Mouse (Mus musculus) thymus, adult 2 months (tissue): ENCODE data around the gene Tmem238l. TPM values are rescaled to one million over a fixed set of nuclear protein-coding genes. Genes with fewer than 3 reads are reported as not detected.

Source experiments
- DNase-seq: peaks from one replicate; pipeline ENCODE4 v3.0.0; 2021
- H3K27ac ChIP-seq: fragments of 200-500 bp; 2 replicates; pipeline ENCODE4 v1.5.1; 2012; ENCODE audit warnings: low read length, control low read depth; ENCODE audit not compliant: control insufficient read depth, insufficient read depth
- H3K27me3 ChIP-seq: fragments of 200-500 bp; 2 replicates; pipeline ENCODE4 v1.6.1; 2012; ENCODE audit warnings: mild to moderate bottlenecking, low read length, moderate library complexity, mixed read lengths; ENCODE audit not compliant: control insufficient read depth, insufficient read depth
- H3K36me3 ChIP-seq: fragments of 200-500 bp; 2 replicates; pipeline ENCODE4 v1.6.1; 2012; ENCODE audit warnings: mild to moderate bottlenecking, low read length, moderate library complexity; ENCODE audit not compliant: control insufficient read depth, insufficient read depth
- H3K4me1 ChIP-seq: fragments of 200-500 bp; replicated peaks from 2 replicates; pipeline ENCODE4 v1.6.1; 2012; ENCODE audit warnings: low read length; ENCODE audit not compliant: control insufficient read depth, insufficient read depth
- H3K4me3 ChIP-seq: fragments of 200-500 bp; 2 replicates; pipeline ENCODE4 v1.5.1; 2012; ENCODE audit warnings: mild to moderate bottlenecking, low read length, control low read depth, moderate library complexity; ENCODE audit not compliant: control insufficient read depth, insufficient read depth
- CTCF ChIP-seq: fragments of 200-500 bp; IDR thresholded peaks from 2 replicates; pipeline ENCODE4 v1.5.1; 2012; ENCODE audit warnings: mild to moderate bottlenecking, control low read depth, low read length, moderate library complexity, borderline replicate concordance; ENCODE audit not compliant: control insufficient read depth, poor library complexity, insufficient read depth; ENCODE audit errors: extremely low read depth
- POLR2A ChIP-seq: fragments of 200-500 bp; IDR thresholded peaks from 2 replicates; pipeline ENCODE4 v1.6.1; 2012; ENCODE audit warnings: mild to moderate bottlenecking, low read length, control low read depth, moderate library complexity; ENCODE audit not compliant: control insufficient read depth, poor library complexity, insufficient read depth; ENCODE audit errors: extremely low read depth
- WGBS: fragments of 180-500 bp; shearing (Covaris S2); methylation state at CpG from one replicate; pipeline ENCODE4 v1.1.7; 2018; 5-methylcytosine and 5-hydroxymethylcytosine counted together
- polyA plus RNA-seq: library from polyadenylated mRNA; depleted of rRNA; stranded (reverse); fragments of >200 nt; gene quantifications from 2 replicates; pipeline ENCODE4 v1.2.3, GENCODE M21; 2012; rRNA removed

Gene Tmem238l
- polyA plus RNA-seq, 1 experiment: 0.63 TPM

GRCm38 (mm10) chr11:67007961-67008360 is 51.5 kb downstream of the Tmem238l start:
- 92% methylated on average over 8 of the region's 8 CpGs for WGBS
- DNase-seq: no peak
- no peak overlapping the region for H3K4me3 ChIP-seq
- TF ChIP-seq CTCF (no peak), POLR2A (no peak)
- H3K27ac ChIP-seq: no peak overlapping the region
- H3K4me1 ChIP-seq: no peaks in the 10 kb centered on the region
- H3K36me3 ChIP-seq: no peaks in the 10 kb centered on the region
- H3K27me3 ChIP-seq: no peaks in the 10 kb centered on the region

GRCm38 (mm10) chr11:67008528-67008927 is 52.1 kb downstream of the Tmem238l start:
- 97% methylated on average over 4 of the region's 4 CpGs for WGBS
- H3K27me3 ChIP-seq: no peaks in the 10 kb centered on the region
- no peak overlapping the region for H3K4me3 ChIP-seq
- H3K36me3 ChIP-seq: no peaks in the 10 kb centered on the region
- H3K27ac ChIP-seq: no peak overlapping the region
- TF ChIP-seq CTCF: no peak
- no peak for TF ChIP-seq POLR2A
- H3K4me1 ChIP-seq: no peaks in the 10 kb centered on the region
- no peak for DNase-seq

- H3K27ac ChIP-seq: no peak overlapping the region
- no peak for TF ChIP-seq CTCF
- no peak for TF ChIP-seq POLR2A
- no peaks in the 10 kb centered on the region for H3K27me3 ChIP-seq
- WGBS: 2% methylated on average over 8 of the region's 8 CpGs
- H3K4me3 ChIP-seq: no peak overlapping the region
- H3K36me3 ChIP-seq: no peaks in the 10 kb centered on the region
- H3K4me1 ChIP-seq: no peaks in the 10 kb centered on the region
- no peak for DNase-seq
These were observed 54.0 kb downstream of the Tmem238l start for GRCm38 (mm10) chr11:67010430-67010829.

- Histone ChIP-seq H3K27me3 (no peaks in the 10 kb centered on the region), H3K4me1 (no peaks in the 10 kb centered on the region), H3K4me3 (no peak overlapping the region), H3K36me3 (no peaks in the 10 kb centered on the region), H3K27ac (no peak overlapping the region)
- WGBS: 78% methylated on average over 4 of the region's 4 CpGs
- TF ChIP-seq CTCF (no peak), POLR2A (no peak)
- DNase-seq: no peak
These were observed 55.2 kb downstream of the Tmem238l start for GRCm38 (mm10) chr11:67011635-67012034.

Other genes with a start within 250 kb of the Tmem238l start
- 0.27 TPM in 1 of 2 replicates, not detected in the other for gene Pirt, start 44.7 kb upstream of the Tmem238l start, polyA plus RNA-seq
- 0.45 and 0.54 TPM in 2 replicates for gene Tmem220, start 68.5 kb downstream of the Tmem238l start, polyA plus RNA-seq
- gene Adprm, start 96.0 kb downstream of the Tmem238l start, polyA plus RNA-seq: 18.8 and 26.2 TPM in 2 replicates
- 3.8 and 4.4 TPM in 2 replicates for gene Sco1, start 96.0 kb downstream of the Tmem238l start, polyA plus RNA-seq
- 0.14 and 0.18 TPM in 2 replicates for gene Myh3, start 121.7 kb downstream of the Tmem238l start, polyA plus RNA-seq
- 0.03 TPM in 1 of 2 replicates, not detected in the other for gene Myh2, start 214.4 kb downstream of the Tmem238l start, polyA plus RNA-seq
- gene Myh1, start 243.4 kb downstream of the Tmem238l start, polyA plus RNA-seq: 0.04 and 0.09 TPM in 2 replicates